Mouse (Mus musculus) adrenal gland, adult 8-10 months (tissue): ENCODE data around the gene C1ql1. TPM values are rescaled to one million over a fixed set of nuclear protein-coding genes. Genes with fewer than 3 reads are reported as not detected.
"Not testable (repeated sequence)": the region's sequence is repeated elsewhere in the genome, so short reads cannot be mapped to it uniquely, and the experiment has no call there.

Experiments used
- DNase-seq: peaks from one replicate; pipeline ENCODE4 v3.0.0; 2022
- total RNA-seq, 4 experiments: library from RNA; stranded (reverse); gene quantifications; 2 replicates each; pipeline ENCODE4 v1.2.4; 2022

C1ql1 gene
- total RNA-seq, result 10 to 100 TPM; 62.1 to 91.9 (median 72.9) TPM

DNA sequence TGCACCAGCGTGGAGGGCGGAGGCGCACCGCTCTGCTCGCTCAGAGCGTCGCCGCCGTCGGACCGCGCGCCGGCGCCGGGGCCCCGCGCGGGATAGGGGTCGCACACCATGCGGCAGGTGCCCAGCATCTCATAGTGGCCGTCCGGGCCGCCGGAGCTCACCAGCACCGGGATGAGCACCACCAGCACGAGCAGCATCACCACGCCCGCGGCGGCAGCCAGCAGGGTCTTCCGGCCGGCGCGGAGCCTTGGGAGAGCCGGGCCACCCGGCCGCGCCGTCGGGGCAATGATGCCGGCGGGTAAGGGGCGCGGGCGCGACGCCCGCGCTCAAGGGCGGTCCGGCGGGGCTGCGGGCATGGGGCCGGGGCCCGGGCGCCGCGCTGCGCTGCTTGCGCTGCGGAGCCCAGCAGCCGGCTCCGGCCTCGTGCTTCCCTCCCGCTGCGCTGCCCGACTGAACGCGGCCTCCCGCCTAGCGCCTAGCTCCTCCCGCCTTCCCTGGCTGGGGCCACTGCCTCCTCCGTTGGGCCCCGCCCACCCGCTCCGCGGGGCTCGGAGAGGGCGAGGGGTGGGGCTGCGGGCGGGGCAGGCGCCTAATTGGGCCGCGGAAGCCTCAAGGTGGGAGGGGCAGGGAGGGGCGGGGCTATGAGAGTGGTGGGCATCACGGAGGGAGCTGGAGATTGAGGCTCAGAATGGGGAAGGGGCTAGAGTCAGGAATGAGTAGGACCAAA lies at the start of gene C1ql1:
C1ql1 (minus strand) TSS at position 424 of the 727 bp plus-strand sequence.
- DNase-seq, result peak; percentile 80

DNA sequence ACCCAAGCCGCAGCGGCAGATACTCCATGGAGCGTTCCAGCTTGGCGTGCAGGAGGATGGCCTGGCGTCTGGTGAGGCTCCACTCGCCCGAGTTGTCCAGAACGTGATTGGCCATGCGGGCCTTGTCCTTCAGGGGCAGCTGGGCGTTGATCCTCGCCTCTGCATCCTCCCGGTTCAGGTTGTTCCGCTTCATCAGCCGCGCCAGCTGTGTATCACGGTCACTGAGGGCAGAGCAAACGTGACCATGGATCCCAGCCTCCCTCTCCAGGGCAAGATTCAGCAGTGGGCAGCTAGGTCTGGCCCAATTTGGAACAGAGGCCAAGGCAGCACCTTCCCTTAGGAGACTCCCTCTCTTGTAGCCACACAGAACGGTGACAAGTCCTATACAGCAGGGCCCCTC lies 48.5 kb upstream of the C1ql1 start:
- no peak for DNase-seq

- DNase-seq, result no peak
These were observed 47.0 kb upstream of the C1ql1 start for GRCm38 (mm10) chr11:102993420-102994029.

DNA sequence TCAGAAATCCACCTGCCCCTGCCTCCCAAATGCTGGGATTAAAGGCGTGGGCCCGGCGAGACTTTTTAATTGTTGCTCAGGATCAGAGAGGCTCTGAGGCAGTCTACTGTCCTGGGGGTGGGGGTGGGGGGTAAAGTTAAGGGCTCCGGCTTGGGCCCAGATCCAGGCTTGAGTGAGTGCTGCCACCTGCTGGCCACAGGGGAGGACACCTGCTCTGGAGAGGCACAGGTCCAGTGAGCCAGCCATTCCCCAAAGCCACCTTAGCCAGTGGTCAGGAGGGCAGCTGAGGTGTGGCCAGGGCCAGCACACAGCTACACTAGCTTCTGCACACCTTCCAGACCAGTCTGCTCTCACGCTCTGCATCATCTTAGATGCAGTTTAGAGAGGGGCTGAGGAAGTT lies 46.5 kb upstream of the C1ql1 start:
- DNase-seq, result no peak

DNA sequence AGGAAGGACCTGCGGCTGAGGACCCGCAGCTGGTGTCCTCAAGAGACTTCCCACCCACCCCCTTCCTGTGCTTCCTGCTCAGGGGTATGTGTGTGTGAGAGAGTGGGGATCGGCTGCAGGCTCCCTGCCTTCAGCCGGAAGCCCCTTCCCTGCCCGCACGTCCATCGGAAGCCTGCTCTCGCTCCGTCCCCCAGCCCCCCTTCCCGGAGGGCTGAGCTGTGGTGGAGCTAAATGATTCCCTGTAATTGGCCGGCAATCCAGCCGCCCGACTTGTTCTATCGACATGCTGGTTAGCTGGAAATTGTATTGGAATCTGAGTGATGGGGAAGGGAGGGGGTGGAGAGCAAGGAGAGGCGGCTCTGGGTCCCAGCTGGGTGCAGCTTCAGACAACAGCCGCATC lies 45.2 kb upstream of the C1ql1 start:
- DNase-seq, result no peak

- DNase-seq, result no peak
These were observed 43.7 kb upstream of the C1ql1 start for GRCm38 (mm10) chr11:102990152-102990663.

- no peak for DNase-seq
These were observed 43.2 kb upstream of the C1ql1 start for GRCm38 (mm10) chr11:102989641-102990151.

GRCm38 (mm10) chr11:102985160-102985559 lies 38.7 kb upstream of the C1ql1 start:
- DNase-seq, result no peak

DNA sequence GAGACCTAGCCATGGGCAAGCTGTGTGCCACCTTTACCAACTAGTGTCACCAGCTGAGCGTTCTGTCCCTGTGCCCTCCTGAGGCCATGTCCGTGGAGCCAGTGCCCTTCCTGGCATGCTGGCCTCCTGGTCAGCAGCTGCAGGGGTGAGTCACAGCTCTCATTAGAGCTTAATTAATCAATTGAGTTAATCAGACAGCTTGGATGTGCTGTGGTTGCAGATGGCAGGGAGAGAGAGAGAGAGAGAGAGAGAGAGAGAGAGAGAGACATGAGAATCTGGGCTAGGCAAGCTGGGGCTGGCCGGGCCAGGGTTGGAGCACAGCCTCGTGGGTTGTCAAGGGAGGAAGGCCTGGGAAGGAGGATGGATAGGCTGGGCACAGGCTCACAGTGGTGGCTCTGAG lies 38.1 kb upstream of the C1ql1 start:
- no peak for DNase-seq

DNA sequence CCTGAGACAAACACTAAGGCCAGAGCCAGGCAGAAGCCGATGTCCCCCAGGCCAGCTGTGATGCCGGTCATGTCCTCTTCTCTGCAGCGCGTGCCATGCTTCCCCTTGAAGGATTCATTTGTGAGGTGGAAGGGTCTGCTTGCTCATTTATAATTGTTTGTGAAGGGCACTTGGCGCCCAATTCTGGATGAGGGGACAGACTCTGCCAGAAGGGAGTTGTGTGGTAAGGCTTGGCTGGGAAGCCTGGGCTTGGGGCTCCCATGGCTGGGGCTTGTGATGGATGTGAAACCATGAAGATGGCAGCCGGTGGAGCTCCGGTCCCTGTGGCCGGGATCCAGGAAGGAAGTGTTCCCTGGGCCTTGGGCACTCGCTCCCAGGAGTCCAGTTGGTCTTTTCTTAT lies 37.6 kb upstream of the C1ql1 start:
- no peak for DNase-seq

- DNase-seq, result no peak
These were observed 34.8 kb upstream of the C1ql1 start for GRCm38 (mm10) chr11:102981151-102981890.

DNA sequence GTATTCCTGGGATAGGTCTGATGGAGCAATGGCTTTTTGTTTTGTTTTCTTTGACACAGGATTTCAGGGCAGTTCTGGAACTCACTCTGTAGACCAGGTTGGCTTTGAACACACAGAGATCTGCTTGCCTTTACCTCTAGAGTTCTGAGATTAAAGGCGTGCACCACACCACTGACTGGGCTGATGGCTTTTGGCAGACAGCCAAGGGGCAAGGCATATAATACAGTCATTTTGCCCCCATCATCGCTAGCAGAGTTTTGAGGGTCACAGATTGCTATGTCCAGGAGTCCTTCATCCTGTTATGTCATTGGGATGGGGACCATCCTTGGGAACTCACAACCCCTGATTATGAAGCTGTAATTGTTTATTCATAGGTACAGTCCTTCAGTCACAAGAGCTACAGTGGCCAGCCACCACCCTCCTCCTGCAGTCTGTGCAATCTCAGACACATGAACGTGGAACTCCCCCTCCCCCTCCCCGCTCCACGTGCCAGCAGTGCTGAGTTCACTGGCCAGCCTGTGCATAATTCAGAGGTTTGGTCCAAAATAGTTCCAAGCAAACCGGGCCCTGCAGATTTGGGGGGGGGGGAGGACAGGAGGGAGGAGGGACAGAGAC lies 31.7 kb upstream of the C1ql1 start:
- DNase-seq, result no peak

- not testable (repeated sequence) for DNase-seq
These were observed 29.5 kb upstream of the C1ql1 start for GRCm38 (mm10) chr11:102975966-102976365.

DNA sequence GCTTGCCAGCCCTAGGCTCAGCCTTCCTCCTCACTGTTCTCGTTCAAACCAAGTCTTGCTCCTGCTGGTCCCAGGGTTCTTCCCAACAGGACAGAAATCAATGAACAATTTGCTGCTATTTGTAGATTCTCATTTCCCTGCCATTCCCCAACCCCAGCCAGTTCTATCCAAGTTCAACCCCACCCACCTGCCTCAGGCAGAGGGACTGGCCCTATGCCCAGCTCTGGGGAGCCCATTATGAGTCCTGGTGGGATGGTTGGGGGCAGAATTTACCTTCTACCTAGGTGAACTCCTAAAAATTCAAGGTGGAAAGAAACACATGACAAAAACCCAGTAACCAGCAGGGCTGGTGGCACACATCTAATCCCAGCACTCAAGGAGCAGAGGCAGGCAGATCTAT lies 25.8 kb upstream of the C1ql1 start:
- no peak for DNase-seq

DNA sequence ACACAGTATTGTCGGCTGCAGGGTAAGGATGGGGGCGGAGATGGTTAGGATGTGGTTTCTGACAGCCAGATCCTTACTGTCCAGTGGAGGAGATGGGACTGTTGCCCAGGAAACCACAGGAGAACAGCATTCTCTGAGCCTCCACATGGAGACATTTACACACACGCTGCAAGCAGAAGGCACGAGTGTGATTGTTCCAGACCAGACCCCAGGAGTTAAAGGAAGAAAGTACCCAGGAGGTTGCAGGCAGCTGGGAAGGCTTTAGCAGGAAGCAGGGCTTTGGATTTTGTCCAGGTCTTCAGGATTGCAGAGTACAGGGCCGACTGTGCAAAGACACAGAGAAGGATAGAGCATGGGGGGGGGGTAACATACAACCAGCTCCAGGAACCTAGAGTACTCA lies 25.1 kb upstream of the C1ql1 start:
- DNase-seq, result no peak

- DNase-seq, result no peak
These were observed 18.1 kb upstream of the C1ql1 start for GRCm38 (mm10) chr11:102964547-102965091.

DNA sequence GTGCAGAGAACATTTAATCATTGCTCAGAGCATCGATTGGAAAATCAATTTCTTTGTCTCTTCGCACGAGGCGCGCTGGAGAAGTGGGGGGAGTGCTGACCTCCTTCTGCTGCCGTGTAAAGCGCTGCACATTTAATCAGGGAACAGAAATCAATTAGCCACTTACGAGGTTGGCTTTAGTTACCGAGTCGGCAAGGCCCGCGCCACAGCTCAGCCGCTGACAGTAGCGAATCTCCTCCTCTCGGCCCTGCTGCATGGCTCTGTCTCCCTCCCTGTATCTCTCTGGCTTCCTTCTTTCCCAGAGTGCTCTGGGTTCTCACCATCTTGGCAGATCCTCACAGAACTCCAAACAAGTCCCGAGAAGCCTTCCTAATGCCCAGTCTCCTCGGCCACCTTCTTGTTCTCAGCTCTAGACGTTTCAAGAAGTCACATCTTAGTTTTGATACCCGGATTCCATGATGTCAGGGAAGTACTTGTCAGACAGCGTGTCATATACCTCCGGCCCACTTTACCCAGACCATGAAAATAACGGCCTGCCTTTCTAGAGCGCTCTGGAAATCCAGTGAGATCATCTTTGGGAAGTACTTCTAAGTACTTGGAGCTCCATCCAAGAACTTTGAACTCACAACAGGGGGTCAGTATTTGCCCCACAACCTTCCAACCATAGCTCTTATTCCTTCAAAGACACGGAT lies 17.5 kb upstream of the C1ql1 start:
- DNase-seq, result no peak

- no peak for DNase-seq
These were observed 16.9 kb upstream of the C1ql1 start for GRCm38 (mm10) chr11:102963246-102963854.

GRCm38 (mm10) chr11:102962861-102963245 lies 16.4 kb upstream of the C1ql1 start:
- no peak for DNase-seq

- DNase-seq, result no peak
These were observed 14.6 kb upstream of the C1ql1 start for GRCm38 (mm10) chr11:102961082-102961481.

GRCm38 (mm10) chr11:102958870-102959269 lies 12.4 kb upstream of the C1ql1 start:
- no peak for DNase-seq
